Mouse (Mus musculus): Measurements from ENCODE around the gene Gm20708.

DNA sequence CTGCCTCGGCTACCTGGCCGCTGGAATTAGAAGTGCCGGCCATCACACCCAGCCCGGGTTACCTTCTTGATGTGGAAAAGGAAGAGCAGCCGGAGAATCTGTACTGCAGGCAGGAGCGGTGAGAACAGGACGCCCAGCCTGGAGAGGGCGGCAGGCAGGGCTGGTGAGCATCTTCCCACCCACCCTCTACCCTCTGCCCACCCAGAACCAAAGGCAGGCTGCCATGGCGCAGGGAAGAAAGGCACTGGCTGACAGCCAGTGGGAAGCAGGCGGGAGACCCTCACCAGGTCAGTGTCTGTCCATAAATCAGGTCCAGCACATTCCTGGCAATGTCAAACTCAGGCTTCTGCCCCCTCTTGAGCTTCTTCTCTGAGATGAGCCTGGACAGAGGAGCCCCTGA, 39.1 kb upstream of the Gm20708 start:
- TF ChIP-seq POLR2A (IDR thresholded peaks at IDR 0.05; ENCODE audit: insufficient read length, low read depth) (no peak), SRF (IDR thresholded peaks at IDR 0.05; ENCODE audit: control insufficient read depth, insufficient read length, low read depth) (no peak), TCF12 (IDR thresholded peaks at IDR 0.05; ENCODE audit: insufficient read depth, poor library complexity, severe bottlenecking) (no peak), USF1 (IDR thresholded peaks at IDR 0.05; ENCODE audit: low read depth) (no peak), POLR2AphosphoS2 (IDR thresholded peaks at IDR 0.05; ENCODE audit: insufficient read length, low read depth) (no peak), MAX (IDR thresholded peaks at IDR 0.05; ENCODE audit: low read depth) (no peak), E2F4 (IDR thresholded peaks at IDR 0.05; ENCODE audit: insufficient read depth) (no peak)
